In genomic region chr12:85662896-85663295, GRCm38 (mm10) we compare ENCODE assay signal across 8 mouse cellular contexts. TPM values are rescaled to one million over a fixed set of nuclear protein-coding genes. Genes with fewer than 3 reads are reported as not detected.
DNase-seq lines count a peak whose midpoint lies in the region; ATAC-seq and TF ChIP-seq lines count a peak whose summit lies in the region.

No protein-coding gene starts in this region.

- H3K27me3 ChIP-seq in kidney, embryonic 14.5 days (ENCODE audit: control insufficient read depth, insufficient read depth, low read length) = no peaks in the 10 kb centered on the region
- H3K27me3 ChIP-seq in liver, adult 2 months (ENCODE audit: control insufficient read depth, insufficient read depth, low read length) = 0 out of 2 replicates have a peak, but pooled peaks cover 3% of the 10 kb centered on the region
- no peaks in the 10 kb centered on the region for H3K27me3 ChIP-seq in splenic B cell, adult 2 months (ENCODE audit: control insufficient read depth, insufficient read depth, low read length, poor library complexity, severe bottlenecking)

- no peak overlapping the region for H3K4me3 ChIP-seq in kidney, embryonic 14.5 days (ENCODE audit: low read length)
- H3K4me3 ChIP-seq in liver, adult 2 months (ENCODE audit: insufficient read depth, low read depth, low read length) = no peak overlapping the region

- no peaks in the 10 kb centered on the region for H3K36me3 ChIP-seq in kidney, embryonic 14.5 days (ENCODE audit: control insufficient read depth, insufficient read depth, low read length)
- H3K36me3 ChIP-seq in liver, adult 2 months (ENCODE audit: control insufficient read depth, insufficient read depth, low read length) = no peaks in the 10 kb centered on the region
- H3K36me3 ChIP-seq in splenic B cell, adult 2 months (ENCODE audit: control insufficient read depth, insufficient read depth, low read length, poor library complexity, severe bottlenecking) = no peaks in the 10 kb centered on the region

- H3K27ac ChIP-seq in kidney, embryonic 14.5 days (ENCODE audit: low read depth, low read length) = no peak overlapping the region
- no peak overlapping the region for H3K27ac ChIP-seq in liver, adult 2 months (replicated peaks; ENCODE audit: insufficient read depth, low read depth, low read length)

- DNase-seq in 416B (ENCODE audit: low read depth) (peak; percentile 82), WW6 (ENCODE audit: low read depth, low spot score) (peak; percentile 39)
- DNase-seq in cerebellum, postnatal 36 days = peak; percentile 66 to 72
- peak; percentile 72 for DNase-seq in gastrocnemius, postnatal 14 days
- peak; percentile 28 for DNase-seq in liver, adult 2 months (ENCODE audit: extremely low read depth, low read depth, low spot score)
- DNase-seq in naive thymus-derived CD4-positive, alpha-beta T cell, adult 2 months (ENCODE audit: low read depth) = peak; percentile 80
- DNase-seq in splenic B cell, adult 2 months (ENCODE audit: low read depth, low spot score) = peak; percentile 76

- intact Hi-C loops in gastrocnemius, postnatal 14 days (cut with DNase I; ENCODE audit: low total_unique reads) = loop anchor here (5.0 kb wide), 2 partner anchors 151 to 316 kb away; no protein-coding TSS in a partner anchor

- TF ChIP-seq CTCF in liver, adult 2 months (IDR thresholded peaks at IDR 0.05; ENCODE audit: low read depth, low read length) = peak; percentile 88

- ATAC-seq in kidney, embryonic 14.5 days (ENCODE audit: low FRiP score, low TSS enrichment) = peak; percentile 71; the same call in 1 of the 2 replicates

- no peaks in the 10 kb centered on the region for H3K9me3 ChIP-seq in kidney, embryonic 14.5 days (ENCODE audit: control insufficient read depth, low read length)

- 13% methylated on average over 9 of the region's 9 CpGs for WGBS in kidney, embryonic 14.5 days
- 10% methylated on average over 9 of the region's 9 CpGs for WGBS in liver, adult 2 months

- H3K79me2 ChIP-seq in liver, adult 2 months (ENCODE audit: control insufficient read depth, insufficient read depth, low read length) = no peaks in the 10 kb centered on the region

- H3K4me1 ChIP-seq in kidney, embryonic 14.5 days (ENCODE audit: control insufficient read depth, insufficient read depth, low read length) = no peaks in the 10 kb centered on the region
- no peaks in the 10 kb centered on the region; the same call in 1 of the 2 replicates for H3K4me1 ChIP-seq in liver, adult 2 months (ENCODE audit: control insufficient read depth, insufficient read depth, low read length)

- no peak overlapping the region for H3K4me2 ChIP-seq in kidney, embryonic 14.5 days (replicated peaks; ENCODE audit: low read depth, low read length)

- no peak overlapping the region for H3K9ac ChIP-seq in kidney, embryonic 14.5 days (ENCODE audit: low read depth, low read length)
- H3K9ac ChIP-seq in liver, adult 2 months (ENCODE audit: low read depth, low read length) = no peak overlapping the region

- TF ChIP-seq POLR2A in liver, adult 2 months (IDR thresholded peaks at IDR 0.05; ENCODE audit: extremely low read depth, insufficient read depth, low read length) = no peak

RNA-seq across cellular contexts. Expression of gene Batf, which starts 23.6 kb away (rescaled TPM):
- total RNA-seq in gastrocnemius, postnatal 14 days (2021) = under 1 TPM; 0.29 to 0.40 TPM
- 2.7 and 2.9 TPM in 2 replicates for polyA plus RNA-seq in kidney, embryonic 14.5 days (2014; fragmentation: Nextera tagmentation; extraction: Ambion mirVana)
- 0.74 and 1.8 TPM in 2 replicates for total RNA-seq in liver, adult 2 months (2014; rRNA removed)
- polyA plus RNA-seq in liver, adult 2 months (2012; rRNA removed) = 0.39 and 0.76 TPM in 2 replicates

Comparison
In these comparisons a context has a peak if more than half of its experiments do, and no peak if none do; other contexts are left out.
1. DNase-seq: peak in every context shown above with its lines; median percentile 82 in 416B; 80 in naive thymus-derived CD4-positive, alpha-beta T cell, adult 2 months; 76 in splenic B cell, adult 2 months; 72 in gastrocnemius, postnatal 14 days; 69 in cerebellum, postnatal 36 days; 39 in WW6; 28 in liver, adult 2 months.